Mouse (Mus musculus) spleen, adult 2 months (tissue): ENCODE measurements around the gene Orc3. TPM values are rescaled to one million over a fixed set of nuclear protein-coding genes. Genes with fewer than 3 reads are reported as not detected.

ENCODE experiments used
- DNase-seq, 2 experiments: peaks; one replicate each; pipeline versions ENCODE4 v3.0.0 to v3.0.0-alpha.2; 2012 to 2021; ENCODE audit warnings: low spot score in 2 of 2, low read depth in 1 of 2
- H3K27ac ChIP-seq: fragments of 200-500 bp; 2 replicates; pipeline ENCODE4 v1.5.1; 2012; ENCODE audit warnings: low read length, inconsistent platforms; ENCODE audit not compliant: insufficient read depth
- H3K27me3 ChIP-seq: fragments of 200-500 bp; 2 replicates; pipeline ENCODE4 v1.6.1; 2012; ENCODE audit warnings: mild to moderate bottlenecking, moderate library complexity, low read length, inconsistent platforms; ENCODE audit not compliant: control insufficient read depth, insufficient read depth
- H3K36me3 ChIP-seq: fragments of 200-500 bp; 2 replicates; pipeline ENCODE4 v1.6.1; 2012; ENCODE audit warnings: mild to moderate bottlenecking, low read length, inconsistent platforms; ENCODE audit not compliant: control insufficient read depth, insufficient read depth
- H3K4me1 ChIP-seq: fragments of 200-500 bp; 2 replicates; pipeline ENCODE4 v1.6.1; 2011; ENCODE audit warnings: inconsistent platforms; ENCODE audit not compliant: control insufficient read depth, insufficient read depth, insufficient read length
- H3K4me3 ChIP-seq: fragments of 200-500 bp; 2 replicates; pipeline ENCODE4 v1.5.1; 2011; ENCODE audit warnings: mild to moderate bottlenecking, inconsistent platforms; ENCODE audit not compliant: insufficient read depth, insufficient read length; ENCODE audit errors: extremely low read depth
- CTCF ChIP-seq: fragments of 200-500 bp; IDR thresholded peaks from 2 replicates; pipeline ENCODE4 v1.5.1; 2011; ENCODE audit warnings: mild to moderate bottlenecking, inconsistent platforms; ENCODE audit not compliant: insufficient read depth, insufficient read length, insufficient replicate concordance; ENCODE audit errors: extremely low read depth
- POLR2A ChIP-seq: fragments of 200-500 bp; IDR thresholded peaks from 2 replicates; pipeline ENCODE4 v1.6.1; 2011; ENCODE audit warnings: low read depth, low read length, inconsistent platforms
- WGBS: fragments of 180-500 bp; shearing (Covaris S2); methylation state at CpG from one replicate; pipeline ENCODE4 v1.1.7; 2018; 5-methylcytosine and 5-hydroxymethylcytosine counted together
- polyA plus RNA-seq: library from polyadenylated mRNA; depleted of rRNA; stranded (reverse); fragments of >200 nt; gene quantifications from 2 replicates; pipeline ENCODE4 v1.2.3, GENCODE M21; 2012

The Orc3 gene
- polyA plus RNA-seq, 1 experiment = 11.5 TPM

GRCm38 (mm10) chr4:34625556-34625955 lies 10.8 kb upstream of the Orc3 start:
- no peak overlapping the region for H3K4me3 ChIP-seq
- H3K27me3 ChIP-seq = no peaks in the 10 kb centered on the region
- TF ChIP-seq CTCF (no peak), POLR2A (no peak)
- 92% methylated on average over 4 of the region's 4 CpGs for WGBS
- H3K27ac ChIP-seq = no peak overlapping the region
- H3K4me1 ChIP-seq = no peaks in the 10 kb centered on the region
- no peak for DNase-seq
- peaks cover 16% of the 10 kb centered on the region for H3K36me3 ChIP-seq

DNA sequence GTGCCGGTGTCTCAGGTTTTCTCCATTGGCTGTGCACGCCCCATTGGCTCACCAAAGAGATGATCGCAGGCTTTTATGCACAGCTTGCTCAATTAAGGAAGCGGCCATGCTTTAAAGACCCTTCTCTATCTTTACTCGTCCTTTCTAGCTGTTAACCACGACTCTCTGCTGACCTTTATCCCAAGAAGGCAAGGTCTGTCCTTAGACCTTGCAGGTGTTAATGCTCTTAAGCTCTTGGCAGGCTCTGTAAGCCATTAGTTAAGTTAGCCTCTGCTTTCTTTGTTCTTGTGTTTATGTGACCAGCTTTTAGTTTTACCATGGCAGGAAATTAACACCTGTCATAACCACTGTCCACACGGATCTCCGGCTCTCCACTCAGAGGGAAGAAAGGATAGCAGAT lies 1.4 kb upstream of the Orc3 start:
- H3K4me3 ChIP-seq = no peak overlapping the region
- TF ChIP-seq CTCF (no peak), POLR2A (no peak)

GRCm38 (mm10) chr4:34615303-34615702 lies 559 bp upstream of the Orc3 start:
- H3K27ac ChIP-seq = no peak overlapping the region
- 1% methylated on average over 13 of the region's 13 CpGs for WGBS
- no peak for DNase-seq

More for the DNA sequence above, 1.4 kb upstream of the Orc3 start:
- H3K36me3 ChIP-seq = peaks cover 1% of the 10 kb centered on the region; the same call in 1 of the 2 replicates
- DNase-seq = no peak
- no peaks in the 10 kb centered on the region for H3K27me3 ChIP-seq
- WGBS = 82% methylated on average over 8 of the region's 8 CpGs
- H3K27ac ChIP-seq = no peak overlapping the region
- peaks cover 7% of the 10 kb centered on the region; the same call in 1 of the 2 replicates for H3K4me1 ChIP-seq

DNA sequence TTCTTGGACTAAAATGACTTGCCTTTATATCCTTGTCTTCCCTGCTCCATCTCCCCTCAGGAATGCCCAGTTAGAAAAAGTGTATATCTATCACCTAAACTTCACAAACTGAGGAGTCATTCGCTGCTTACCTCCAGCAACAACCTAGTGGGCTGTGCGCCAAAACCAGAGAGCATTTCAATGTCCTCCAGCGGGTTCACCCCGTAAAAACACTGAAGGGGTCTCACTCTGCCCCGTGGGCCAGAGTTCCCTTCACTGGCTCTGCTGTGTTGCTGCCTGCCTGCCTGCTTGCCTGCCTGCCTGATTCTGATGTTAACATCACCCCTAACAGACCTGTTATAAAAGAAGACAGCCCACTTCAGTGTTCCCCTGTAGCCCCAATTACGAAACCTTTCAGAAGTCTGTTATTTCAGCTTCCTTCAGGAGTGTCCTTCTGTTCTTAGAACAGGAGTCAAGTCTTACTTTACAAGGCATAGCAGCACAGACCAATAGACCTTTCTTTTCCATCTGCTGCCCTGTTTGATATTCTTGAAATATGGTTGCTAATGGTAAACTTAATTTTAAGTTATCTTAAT lies 1.1 kb downstream of the Orc3 start:
- Histone ChIP-seq H3K4me1 (peaks cover 7% of the 10 kb centered on the region; the same call in 1 of the 2 replicates), H3K27me3 (no peaks in the 10 kb centered on the region), H3K4me3 (no peak overlapping the region), H3K27ac (no peak overlapping the region), H3K36me3 (peaks cover 3% of the 10 kb centered on the region; the same call in 1 of the 2 replicates)
- DNase-seq = no peak
- TF ChIP-seq POLR2A (no peak), CTCF (no peak)
- WGBS = 46% methylated on average over 6 of the region's 6 CpGs

More at GRCm38 (mm10) chr4:34615303-34615702, 559 bp upstream of the Orc3 start:
- Histone ChIP-seq H3K4me3 (peak overlapping the region; percentile 96), H3K4me1 (peaks cover 7% of the 10 kb centered on the region; the same call in 1 of the 2 replicates), H3K27me3 (no peaks in the 10 kb centered on the region), H3K36me3 (peaks cover 1% of the 10 kb centered on the region; the same call in 1 of the 2 replicates)
- TF ChIP-seq POLR2A (no peak), CTCF (no peak)

DNA sequence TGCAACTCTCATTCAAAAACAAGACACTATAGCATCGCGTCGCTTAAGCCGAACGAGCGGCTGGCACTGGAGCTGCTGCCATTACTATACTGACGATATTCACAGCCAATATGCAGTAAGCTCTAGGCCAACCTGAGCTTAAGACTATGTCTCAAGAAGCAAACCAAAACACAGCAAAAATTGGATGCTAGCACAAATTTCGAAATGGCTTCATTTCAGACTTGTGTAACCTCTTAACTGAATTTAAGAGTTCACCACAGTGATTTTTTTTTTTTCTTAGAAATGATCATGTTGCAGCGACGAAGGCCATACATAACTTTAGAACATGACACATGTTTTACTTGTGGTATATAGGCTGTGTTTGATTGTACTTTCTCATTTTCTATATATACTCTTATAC lies 8.1 kb downstream of the Orc3 start:
- Histone ChIP-seq H3K27ac (no peak overlapping the region), H3K4me3 (no peak overlapping the region), H3K4me1 (no peaks in the 10 kb centered on the region), H3K27me3 (no peaks in the 10 kb centered on the region), H3K36me3 (peaks cover 14% of the 10 kb centered on the region)
- 93% methylated on average over 10 of the region's 10 CpGs for WGBS
- no peak for DNase-seq
- TF ChIP-seq POLR2A (no peak), CTCF (no peak)

DNA sequence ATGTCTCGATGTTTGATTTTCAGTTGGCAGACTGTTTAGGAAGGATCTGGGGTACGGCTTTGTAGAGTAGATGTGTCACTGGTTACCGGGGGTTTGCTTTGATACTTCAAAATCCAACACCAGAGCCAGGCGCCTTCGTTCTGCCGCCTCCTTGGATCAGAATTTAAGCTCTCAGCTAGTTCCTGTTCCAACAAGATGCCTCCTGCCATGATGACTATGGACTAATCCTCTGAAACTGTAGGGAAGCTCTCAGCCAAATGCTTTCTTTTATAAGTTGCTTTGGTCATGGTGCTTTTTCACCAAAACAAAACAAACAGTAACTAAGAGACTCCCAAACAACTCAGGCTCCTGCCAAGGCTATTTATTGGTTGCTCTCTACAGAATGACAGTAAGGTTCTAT lies 11.6 kb downstream of the Orc3 start:
- DNase-seq = no peak
- Histone ChIP-seq H3K4me1 (no peaks in the 10 kb centered on the region), H3K36me3 (peaks cover 17% of the 10 kb centered on the region), H3K27me3 (no peaks in the 10 kb centered on the region), H3K4me3 (no peak overlapping the region), H3K27ac (no peak overlapping the region)
- WGBS = 94% methylated on average over 6 of the region's 6 CpGs
- no peak for TF ChIP-seq POLR2A
- no peak for TF ChIP-seq CTCF

DNA sequence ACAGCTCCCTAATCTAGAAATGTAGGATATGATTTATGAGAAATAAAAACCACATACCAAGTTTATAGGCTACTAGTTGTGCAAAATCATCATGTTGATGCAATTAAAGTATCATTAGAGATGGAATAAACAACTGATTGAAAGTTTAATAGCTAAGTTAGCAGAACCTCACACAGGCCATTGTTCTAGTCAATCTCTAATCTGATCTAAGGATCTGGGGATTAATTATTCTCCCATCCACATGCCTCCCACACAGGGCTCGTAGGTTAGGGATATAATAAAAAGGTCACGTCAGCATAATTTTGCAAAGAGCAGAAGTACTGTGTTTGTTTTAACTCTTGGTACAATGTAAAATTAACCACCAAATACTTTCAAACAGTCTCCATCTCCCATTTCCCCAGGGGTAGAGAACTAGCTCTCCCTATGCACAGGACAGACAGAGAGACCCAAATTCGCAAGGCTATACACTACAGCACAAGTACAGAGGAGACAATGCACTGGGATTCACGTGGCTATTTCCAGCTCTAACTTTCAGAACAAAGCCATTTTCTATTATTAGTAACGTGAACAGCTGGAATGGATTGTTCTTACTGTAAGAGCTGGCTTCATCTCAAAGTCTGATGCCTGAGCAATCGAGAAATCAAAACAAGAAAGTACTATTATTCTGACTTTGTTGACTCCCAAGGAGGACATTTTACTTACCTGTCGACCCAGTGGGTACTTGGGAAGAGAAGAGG lies 29.7 kb downstream of the Orc3 start:
- peaks cover 20% of the 10 kb centered on the region for H3K36me3 ChIP-seq
- H3K27me3 ChIP-seq = no peaks in the 10 kb centered on the region
- H3K4me3 ChIP-seq = no peak overlapping the region
- no peaks in the 10 kb centered on the region for H3K4me1 ChIP-seq
- no peak for DNase-seq
- no peak overlapping the region for H3K27ac ChIP-seq
- WGBS = 86% methylated on average over 7 of the region's 7 CpGs
- TF ChIP-seq POLR2A (no peak), CTCF (no peak)
